Mouse (Mus musculus): ENCODE results near the gene Clcn7. TPM values are rescaled to one million over a fixed set of nuclear protein-coding genes. Genes with fewer than 3 reads are reported as not detected.

Clcn7 gene
- polyA plus RNA-seq (2015; fragmentation: Nextera tagmentation; extraction: Ambion mirVana): 29.1 and 29.7 TPM in 2 replicates

DNA sequence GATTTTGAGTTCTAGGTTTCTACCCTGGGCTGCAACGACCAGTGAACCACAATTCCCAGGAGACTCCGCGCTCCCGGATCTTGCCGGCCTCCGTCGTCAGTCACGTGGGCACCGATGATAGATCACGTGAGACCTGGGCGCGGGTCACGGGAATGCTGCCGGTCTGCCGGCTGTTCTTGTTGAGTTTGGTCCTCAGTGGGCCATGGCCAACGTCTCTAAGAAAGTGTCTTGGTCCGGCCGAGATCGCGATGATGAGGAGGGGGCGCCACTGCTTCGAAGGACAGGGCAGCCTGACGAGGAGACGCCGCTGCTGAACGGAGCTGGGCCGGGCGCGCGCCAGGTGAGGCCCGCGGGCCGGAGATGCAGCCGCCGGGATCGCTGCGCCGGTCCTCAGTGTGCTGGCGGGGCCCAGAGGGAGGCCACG is at the start of gene Clcn7:
Gene Clcn7 (plus strand): TSS at position 117 of the 424 bp plus-strand sequence.
- ATAC-seq: peak; percentile 94
- peak within 1 kb of the TSS; percentile 85 for H3K4me3 ChIP-seq (replicated peaks)
- under 1% methylated on average over 40 of the region's 40 CpGs for WGBS
- H3K9me3 ChIP-seq: no peaks in the 10 kb centered on the region
- peaks cover 6% of the 10 kb centered on the region; the same call in 1 of the 2 replicates for H3K36me3 ChIP-seq
- H3K4me1 ChIP-seq (replicated peaks): peaks cover 22% of the 10 kb centered on the region
- peak within 1 kb of the TSS; percentile 45 for H3K27ac ChIP-seq
- no peaks in the 10 kb centered on the region for H3K27me3 ChIP-seq
- H3K4me2 ChIP-seq (replicated peaks): peak within 1 kb of the TSS; percentile 87
- peak within 1 kb of the TSS; percentile 87 for H3K9ac ChIP-seq (replicated peaks)

DNA sequence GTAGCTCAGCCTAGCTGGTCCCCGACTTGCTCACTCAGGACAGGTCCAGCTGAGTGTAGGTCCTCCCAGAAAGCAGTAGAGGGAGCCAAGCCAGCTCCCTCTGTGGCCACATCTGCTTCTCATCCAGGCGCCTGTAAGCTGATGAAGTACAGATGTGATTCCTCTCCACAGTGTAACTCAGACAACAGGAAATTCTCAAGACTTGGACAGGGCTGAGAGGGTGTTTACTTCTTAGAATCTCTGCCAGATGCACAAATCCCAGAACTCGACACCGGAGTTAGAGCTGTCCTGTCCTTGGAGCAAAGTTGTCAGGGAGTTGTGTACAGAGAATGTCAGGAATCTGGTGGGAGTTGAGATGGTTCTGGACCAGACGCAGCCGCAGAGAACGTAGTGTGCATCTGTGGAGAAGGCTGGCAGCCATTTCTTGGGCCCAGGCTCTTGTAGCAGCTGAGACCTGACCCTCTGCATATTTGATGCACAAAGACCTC is 49.7 kb upstream of the Clcn7 start, which contains the start of gene Tmem204:
Gene Tmem204 (minus strand): TSS at position 148 of the 488 bp plus-strand sequence.
- H3K9ac ChIP-seq (replicated peaks): no peak within 1 kb of the TSS
- no peak within 1 kb of the TSS for H3K4me2 ChIP-seq (replicated peaks)
- 67% methylated on average over 7 of the region's 7 CpGs for WGBS

DNA sequence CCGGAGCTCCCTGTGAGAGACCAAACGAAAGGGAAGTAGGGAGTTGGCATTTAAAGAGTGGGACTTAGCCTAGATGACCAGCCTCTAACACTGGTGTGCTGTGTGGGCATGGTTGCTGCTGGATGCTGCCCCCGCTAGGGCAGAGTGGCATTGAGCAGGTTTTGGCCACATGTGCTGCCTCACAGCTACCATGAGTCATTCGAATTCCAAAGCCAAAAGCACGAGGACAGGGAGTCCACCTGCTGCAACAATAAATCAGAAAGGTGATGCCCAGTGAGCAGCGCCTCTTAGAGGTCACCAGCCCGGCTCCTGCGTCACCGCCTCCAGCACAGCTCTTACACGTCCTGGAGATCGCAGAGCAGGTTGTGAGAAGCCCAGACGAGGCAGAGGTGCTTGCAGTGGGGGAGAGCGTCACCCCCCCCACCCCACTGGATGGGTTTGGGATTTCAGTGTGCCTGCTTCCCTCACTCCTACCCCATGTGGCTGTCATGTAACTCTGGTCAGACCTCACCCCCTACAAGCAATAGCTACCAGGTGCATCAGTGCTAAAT is 48.3 kb upstream of the Clcn7 start:
- no peak overlapping the region for H3K27ac ChIP-seq
- H3K9ac ChIP-seq (replicated peaks): no peak overlapping the region
- no peak overlapping the region for H3K4me2 ChIP-seq (replicated peaks)
- 81% methylated on average over 13 of the region's 13 CpGs for WGBS
- H3K4me1 ChIP-seq (replicated peaks): no peaks in the 10 kb centered on the region
- peaks cover 34% of the 10 kb centered on the region for H3K36me3 ChIP-seq
- no peaks in the 10 kb centered on the region for H3K27me3 ChIP-seq
- no peak for ATAC-seq
- H3K9me3 ChIP-seq: no peaks in the 10 kb centered on the region
- H3K4me3 ChIP-seq (replicated peaks): no peak overlapping the region

More for the DNA sequence above, 49.7 kb upstream of the Clcn7 start, which contains the start of gene Tmem204:
- Histone ChIP-seq H3K9me3 (no peaks in the 10 kb centered on the region), H3K4me1 (replicated peaks) (no peaks in the 10 kb centered on the region), H3K4me3 (replicated peaks) (no peak within 1 kb of the TSS), H3K27me3 (no peaks in the 10 kb centered on the region), H3K36me3 (peaks cover 30% of the 10 kb centered on the region), H3K27ac (peak within 1 kb of the TSS; percentile 30; the same call in 1 of the 2 replicates)
- no peak for ATAC-seq

DNA sequence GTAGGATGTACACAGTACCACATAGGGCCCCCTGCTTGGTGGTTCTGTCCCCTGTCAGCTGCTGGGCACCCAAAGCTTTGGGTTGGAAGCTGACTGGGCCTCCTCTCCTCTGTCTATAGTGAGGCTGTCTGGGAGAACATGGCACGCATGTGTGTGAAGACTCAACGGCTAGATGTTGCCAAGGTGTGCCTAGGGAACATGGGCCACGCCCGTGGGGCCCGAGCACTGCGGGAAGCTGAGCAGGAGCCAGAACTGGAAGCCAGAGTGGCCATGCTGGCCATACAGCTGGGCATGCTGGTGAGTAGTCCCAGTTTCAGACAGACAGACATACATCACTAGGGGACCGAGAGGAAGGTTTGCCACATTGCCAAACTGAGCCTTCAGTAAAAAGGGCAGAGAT is 46.5 kb upstream of the Clcn7 start:
- Histone ChIP-seq H3K4me1 (replicated peaks) (no peaks in the 10 kb centered on the region), H3K27me3 (no peaks in the 10 kb centered on the region), H3K9me3 (no peaks in the 10 kb centered on the region), H3K4me3 (replicated peaks) (no peak overlapping the region), H3K36me3 (peaks cover 35% of the 10 kb centered on the region), H3K27ac (no peak overlapping the region), H3K9ac (replicated peaks) (no peak overlapping the region), H3K4me2 (replicated peaks) (no peak overlapping the region)
- no peak for ATAC-seq
- WGBS: 95% methylated on average over 7 of the region's 7 CpGs

DNA sequence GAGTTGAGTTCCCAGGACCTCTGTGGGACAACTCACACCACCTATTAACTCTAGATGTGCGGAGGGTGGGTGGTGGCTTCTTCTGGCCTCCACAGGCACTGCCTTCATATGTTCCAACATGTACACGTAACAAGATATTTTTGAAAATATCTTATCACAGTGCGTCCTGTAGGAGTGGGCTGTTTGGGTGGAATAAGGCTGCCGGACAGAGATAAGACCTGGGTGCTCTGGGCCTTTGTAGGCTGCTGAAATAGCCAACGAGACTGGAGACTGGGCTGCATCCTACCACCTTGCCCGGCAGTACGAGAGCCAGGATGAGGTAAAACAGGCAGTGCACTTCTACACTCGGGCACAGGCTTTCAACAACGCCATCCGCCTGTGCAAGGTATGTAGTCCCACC is 44.0 kb upstream of the Clcn7 start:
- H3K9me3 ChIP-seq: no peaks in the 10 kb centered on the region
- no peak for ATAC-seq
- no peak overlapping the region for H3K4me3 ChIP-seq (replicated peaks)
- no peak overlapping the region for H3K9ac ChIP-seq (replicated peaks)
- H3K27ac ChIP-seq: no peak overlapping the region
- 94% methylated on average over 10 of the region's 10 CpGs for whole genome bisulfite sequencing
- H3K4me2 ChIP-seq (replicated peaks): no peak overlapping the region
- no peaks in the 10 kb centered on the region for H3K27me3 ChIP-seq
- H3K36me3 ChIP-seq: peaks cover 59% of the 10 kb centered on the region
- H3K4me1 ChIP-seq (replicated peaks): no peaks in the 10 kb centered on the region

DNA sequence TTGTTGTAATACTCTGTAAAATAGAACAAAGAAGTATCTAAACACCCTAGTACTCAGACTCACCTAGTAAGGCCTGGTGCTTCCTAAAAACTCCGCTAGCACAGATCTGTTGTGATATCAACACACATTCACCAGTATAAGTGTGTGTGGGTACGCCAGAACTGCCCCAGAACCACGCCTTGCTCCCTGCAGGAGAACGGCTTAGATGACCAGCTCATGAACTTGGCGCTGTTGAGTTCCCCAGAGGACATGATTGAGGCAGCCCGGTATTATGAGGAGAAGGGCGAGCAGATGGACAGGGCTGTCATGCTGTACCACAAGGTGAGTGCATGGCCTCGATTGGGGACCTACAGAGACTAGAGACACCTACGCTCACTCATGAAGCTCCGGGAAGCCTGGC is 42.7 kb upstream of the Clcn7 start:
- no peak overlapping the region for H3K4me3 ChIP-seq (replicated peaks)
- no peaks in the 10 kb centered on the region for H3K27me3 ChIP-seq
- ATAC-seq: no peak
- 93% methylated on average over 10 of the region's 10 CpGs for WGBS
- H3K4me1 ChIP-seq (replicated peaks): no peaks in the 10 kb centered on the region
- peaks cover 68% of the 10 kb centered on the region for H3K36me3 ChIP-seq
- H3K27ac ChIP-seq: no peak overlapping the region
- no peak overlapping the region for H3K4me2 ChIP-seq (replicated peaks)
- H3K9ac ChIP-seq (replicated peaks): no peak overlapping the region
- H3K9me3 ChIP-seq: no peaks in the 10 kb centered on the region

DNA sequence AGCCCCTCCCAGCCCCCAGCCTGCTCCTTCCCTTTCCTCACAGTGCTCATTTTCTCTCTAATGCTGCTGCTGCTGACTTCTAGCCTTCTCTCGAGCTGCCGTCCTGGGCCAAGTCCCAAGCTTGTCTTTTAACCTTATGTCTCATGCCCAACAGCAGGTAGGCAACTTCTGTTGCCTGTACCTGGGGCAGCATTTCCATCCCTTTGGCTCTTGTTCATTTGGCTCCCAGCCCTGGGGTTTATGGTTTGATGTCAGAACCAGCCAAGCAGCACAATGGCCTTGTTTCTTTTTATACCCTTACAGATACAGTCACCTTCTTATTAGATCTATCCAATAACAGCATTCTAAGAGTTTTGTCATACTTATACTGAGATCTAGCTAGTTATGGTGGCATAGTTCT is 37.0 kb upstream of the Clcn7 start:
- Histone ChIP-seq H3K9me3 (no peaks in the 10 kb centered on the region), H3K4me2 (replicated peaks) (no peak overlapping the region), H3K4me1 (replicated peaks) (no peaks in the 10 kb centered on the region), H3K4me3 (replicated peaks) (no peak overlapping the region), H3K9ac (replicated peaks) (no peak overlapping the region), H3K36me3 (peaks cover 79% of the 10 kb centered on the region), H3K27ac (no peak overlapping the region), H3K27me3 (no peaks in the 10 kb centered on the region)
- no peak for ATAC-seq
- WGBS: 97% methylated on average over 2 of the region's 2 CpGs

DNA sequence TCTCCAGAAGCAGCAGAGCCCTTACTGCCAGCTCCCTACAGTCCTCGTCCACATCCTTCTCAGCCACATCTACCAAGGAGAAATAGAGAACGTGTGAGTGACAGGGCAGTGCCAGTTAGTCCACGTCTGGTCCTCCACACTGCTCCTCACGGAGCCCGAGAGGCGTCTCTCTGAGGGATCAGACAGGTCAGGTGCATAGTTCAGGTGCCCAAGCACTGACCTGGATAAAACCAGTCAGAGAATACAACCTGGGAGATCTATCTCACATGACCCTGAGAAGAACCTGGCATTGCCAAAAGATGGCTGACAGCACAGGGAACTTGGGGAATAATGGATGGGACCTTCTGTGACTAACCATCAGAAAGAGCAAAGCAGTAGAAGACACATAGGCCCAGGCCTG is 33.1 kb upstream of the Clcn7 start:
- Histone ChIP-seq H3K4me2 (replicated peaks) (no peak overlapping the region), H3K4me3 (replicated peaks) (no peak overlapping the region), H3K9me3 (no peaks in the 10 kb centered on the region), H3K9ac (replicated peaks) (no peak overlapping the region), H3K27ac (no peak overlapping the region), H3K4me1 (replicated peaks) (no peaks in the 10 kb centered on the region), H3K36me3 (peaks cover 84% of the 10 kb centered on the region), H3K27me3 (no peaks in the 10 kb centered on the region)
- ATAC-seq: no peak
- 93% methylated on average over 6 of the region's 6 CpGs for WGBS

DNA sequence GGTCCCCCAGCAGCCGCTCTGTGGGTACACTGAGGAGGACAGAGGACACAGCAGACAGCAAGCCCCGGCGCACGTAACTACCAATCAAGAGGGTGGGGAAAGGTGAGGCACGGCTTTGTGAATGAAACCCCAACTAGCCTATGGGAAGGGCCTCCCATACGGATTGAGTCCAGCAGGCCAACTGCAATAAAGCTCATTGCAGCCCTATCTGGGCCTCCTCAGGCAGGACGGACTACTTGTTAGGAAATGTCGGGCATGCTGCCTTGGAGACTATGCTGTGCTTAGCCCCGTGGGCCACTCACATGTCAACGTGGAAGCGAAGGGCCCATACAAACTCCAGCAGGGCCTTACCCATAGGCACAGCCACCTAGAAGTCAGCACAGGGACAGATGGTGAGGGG is 31.9 kb upstream of the Clcn7 start:
- peaks cover 89% of the 10 kb centered on the region for H3K36me3 ChIP-seq
- ATAC-seq: no peak
- no peak overlapping the region for H3K4me3 ChIP-seq (replicated peaks)
- 95% methylated on average over 11 of the region's 11 CpGs for WGBS
- H3K4me2 ChIP-seq (replicated peaks): no peak overlapping the region
- no peak overlapping the region for H3K9ac ChIP-seq (replicated peaks)
- no peaks in the 10 kb centered on the region for H3K4me1 ChIP-seq (replicated peaks)
- no peak overlapping the region for H3K27ac ChIP-seq
- no peaks in the 10 kb centered on the region for H3K9me3 ChIP-seq
- no peaks in the 10 kb centered on the region for H3K27me3 ChIP-seq

DNA sequence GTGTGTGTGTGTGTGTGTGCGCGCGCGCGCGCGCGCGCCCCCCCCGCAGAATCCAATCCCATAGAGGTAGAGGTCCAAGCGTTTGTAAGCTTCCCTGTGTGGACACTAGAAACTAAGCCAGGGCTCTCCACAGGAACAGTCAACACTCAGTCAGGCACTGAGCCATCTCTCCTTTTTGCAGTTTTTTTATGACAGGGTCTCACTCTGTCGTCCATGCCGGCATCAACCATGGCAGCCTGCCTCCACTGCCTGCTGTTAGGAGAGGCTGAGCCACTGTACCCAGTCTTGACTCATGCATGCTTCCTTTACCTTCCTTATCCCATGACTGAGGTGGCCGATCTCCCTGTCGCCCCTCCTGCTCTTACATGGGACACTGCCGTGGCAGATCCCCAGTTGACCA is 25.4 kb upstream of the Clcn7 start:
- Histone ChIP-seq H3K4me2 (replicated peaks) (no peak overlapping the region), H3K9me3 (no peaks in the 10 kb centered on the region), H3K9ac (replicated peaks) (no peak overlapping the region), H3K27me3 (no peaks in the 10 kb centered on the region), H3K4me1 (replicated peaks) (0 out of 2 replicates have a peak, but pooled peaks cover under 1% of the 10 kb centered on the region), H3K36me3 (peaks cover 97% of the 10 kb centered on the region), H3K4me3 (replicated peaks) (no peak overlapping the region), H3K27ac (no peak overlapping the region)
- WGBS: 97% methylated on average over 11 of the region's 16 CpGs
- ATAC-seq: no peak

DNA sequence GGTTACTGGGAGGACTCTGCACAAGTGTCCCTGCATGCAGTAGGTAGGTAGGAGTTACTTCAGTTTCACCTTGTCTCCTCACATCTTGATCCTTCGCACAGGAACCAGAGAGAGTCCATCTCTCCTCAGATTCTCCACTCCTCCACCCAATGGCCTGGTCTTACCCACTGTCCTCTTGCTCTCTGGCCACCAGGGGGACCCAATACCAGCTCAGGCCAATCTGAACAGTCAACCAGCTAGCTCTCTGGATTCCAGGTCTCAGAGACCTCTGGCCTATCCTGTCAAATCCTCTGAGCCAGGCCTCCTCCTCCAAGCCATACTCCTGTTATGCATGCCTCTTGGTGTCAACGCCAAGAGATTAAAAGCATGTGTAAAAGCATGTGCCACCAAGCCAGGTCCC is 23.6 kb upstream of the Clcn7 start:
- H3K9me3 ChIP-seq: no peaks in the 10 kb centered on the region
- no peaks in the 10 kb centered on the region for H3K27me3 ChIP-seq
- no peak overlapping the region for H3K9ac ChIP-seq (replicated peaks)
- WGBS: 80% methylated on average over 2 of the region's 2 CpGs
- peaks cover 9% of the 10 kb centered on the region for H3K4me1 ChIP-seq (replicated peaks)
- ATAC-seq: no peak
- H3K36me3 ChIP-seq: peaks cover 88% of the 10 kb centered on the region
- H3K4me2 ChIP-seq (replicated peaks): no peak overlapping the region
- no peak overlapping the region for H3K27ac ChIP-seq
- H3K4me3 ChIP-seq (replicated peaks): no peak overlapping the region

DNA sequence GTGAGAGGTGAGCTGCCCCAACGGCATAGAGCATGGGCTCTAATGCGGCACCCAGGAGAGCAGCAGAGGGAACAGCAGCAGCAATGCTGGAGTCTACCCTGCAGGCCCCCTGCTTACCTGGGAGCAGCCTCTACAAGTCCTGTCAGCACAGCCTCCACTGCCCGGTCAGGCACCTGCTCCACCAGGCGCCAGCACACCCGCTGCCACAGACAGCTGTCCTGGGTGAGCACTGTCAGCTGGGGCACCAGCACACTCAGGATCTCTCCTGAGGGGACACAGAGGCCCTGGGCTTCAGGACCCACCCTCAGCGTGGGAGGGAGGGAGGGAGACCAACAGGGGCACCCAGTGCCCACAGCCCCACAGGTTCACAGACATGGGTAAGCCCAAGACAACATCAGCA is 22.6 kb upstream of the Clcn7 start:
- Histone ChIP-seq H3K36me3 (peaks cover 78% of the 10 kb centered on the region), H3K4me1 (replicated peaks) (peaks cover 16% of the 10 kb centered on the region), H3K4me2 (replicated peaks) (no peak overlapping the region), H3K4me3 (replicated peaks) (no peak overlapping the region), H3K27me3 (no peaks in the 10 kb centered on the region), H3K27ac (no peak overlapping the region), H3K9ac (replicated peaks) (no peak overlapping the region), H3K9me3 (no peaks in the 10 kb centered on the region)
- 97% methylated on average over 6 of the region's 6 CpGs for WGBS
- ATAC-seq: no peak

DNA sequence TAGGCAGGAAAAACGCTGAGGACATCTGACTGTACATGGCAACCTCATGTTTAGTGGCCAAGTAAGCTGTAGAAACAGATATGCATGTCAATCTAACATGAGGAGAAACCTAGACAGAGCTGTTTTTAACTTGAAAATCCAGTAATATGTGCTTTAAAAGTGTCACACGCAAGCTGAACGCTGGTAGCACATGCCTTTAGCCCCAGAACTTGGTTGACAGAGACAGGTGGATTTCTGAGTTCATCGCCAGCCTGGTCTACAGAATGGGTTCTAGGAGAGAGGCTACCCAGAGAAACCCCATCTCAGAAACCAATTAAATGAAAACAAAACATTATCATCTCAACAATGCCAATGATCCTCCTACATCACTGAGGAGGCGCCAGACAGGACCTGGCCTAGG is 22.0 kb upstream of the Clcn7 start:
- Histone ChIP-seq H3K36me3 (peaks cover 72% of the 10 kb centered on the region), H3K4me1 (replicated peaks) (peaks cover 19% of the 10 kb centered on the region), H3K9me3 (no peaks in the 10 kb centered on the region), H3K27me3 (no peaks in the 10 kb centered on the region), H3K4me3 (replicated peaks) (no peak overlapping the region), H3K9ac (replicated peaks) (no peak overlapping the region), H3K27ac (no peak overlapping the region), H3K4me2 (replicated peaks) (no peak overlapping the region)
- WGBS: 95% methylated on average over 5 of the region's 5 CpGs
- no peak for ATAC-seq
